Mouse (Mus musculus): ENCODE results near the gene Ntn4.
"Not testable (repeated sequence)": the region's sequence is repeated elsewhere in the genome, so short reads cannot be mapped to it uniquely, and the experiment has no call there.

Gene Ntn4

DNA sequence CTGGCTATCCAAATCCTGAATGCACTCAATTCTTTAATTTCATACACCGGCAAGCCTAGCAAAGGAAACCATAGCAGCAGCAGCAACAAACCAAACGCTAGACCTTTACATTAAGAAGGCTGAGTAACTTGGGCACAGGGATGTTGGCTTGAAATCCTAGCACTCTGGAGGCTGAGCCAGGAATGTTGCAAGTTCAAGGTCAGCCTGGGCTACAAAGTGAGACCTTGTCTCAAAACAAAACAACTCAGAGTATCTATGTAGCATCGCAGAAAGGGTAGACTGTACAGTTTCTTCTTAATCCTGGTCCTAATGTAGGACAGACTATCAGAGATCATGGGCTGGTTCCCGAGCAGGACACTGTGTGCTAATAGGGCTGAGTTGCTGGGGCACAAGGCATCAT is 43.4 kb downstream of the Ntn4 start:
- DNase-seq (ENCODE audit: low spot score): no peak

- DNase-seq (ENCODE audit: low spot score): not testable (repeated sequence)
Observed at GRCm38 (mm10) chr10:93685416-93685815, 44.9 kb downstream of the Ntn4 start.

DNA sequence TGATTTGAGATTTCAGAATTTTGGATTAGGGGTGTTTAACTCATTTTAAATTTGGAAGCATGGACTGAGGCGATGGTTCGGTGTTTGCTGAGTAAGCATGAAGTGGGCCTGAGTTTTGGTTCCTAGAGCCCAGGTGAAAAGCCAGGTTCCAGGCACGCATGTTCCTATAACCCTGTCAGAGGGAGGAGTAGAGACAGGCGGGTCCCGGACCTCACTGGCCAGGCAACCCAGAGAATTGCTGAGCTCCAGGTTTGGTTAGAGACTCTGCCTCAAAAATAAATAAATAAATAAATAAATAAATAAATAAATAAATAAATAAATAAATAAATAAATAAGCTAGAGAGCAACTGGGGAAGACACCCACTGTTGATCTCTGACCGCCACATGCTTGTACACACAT is 46.1 kb downstream of the Ntn4 start:
- no peak for DNase-seq (ENCODE audit: low spot score)

GRCm38 (mm10) chr10:93687781-93688180 is 47.3 kb downstream of the Ntn4 start:
- DNase-seq (ENCODE audit: low spot score): no peak

GRCm38 (mm10) chr10:93688306-93689171 is 48.1 kb downstream of the Ntn4 start:
- no peak for DNase-seq (ENCODE audit: low spot score)

DNA sequence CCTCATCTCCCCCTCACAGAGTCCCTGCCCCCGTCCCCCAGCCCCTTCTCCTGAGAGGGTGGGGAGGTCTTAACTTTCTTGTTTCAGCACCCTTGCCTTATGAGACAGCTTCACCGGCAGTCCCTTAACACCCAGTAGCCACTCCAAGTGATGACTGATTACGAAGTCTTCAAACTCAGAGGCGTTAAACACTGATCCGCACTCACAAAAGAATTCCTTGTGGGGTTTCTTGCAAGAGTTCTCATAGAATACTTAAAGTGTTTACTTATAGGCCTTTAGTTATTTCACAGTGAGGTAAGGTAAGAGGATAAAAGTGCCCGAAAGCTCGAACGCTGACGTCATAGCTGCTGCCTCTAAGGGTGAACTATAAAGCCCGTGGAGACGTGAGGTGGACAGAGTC is 50.9 kb downstream of the Ntn4 start:
- no peak for DNase-seq (ENCODE audit: low spot score)

DNA sequence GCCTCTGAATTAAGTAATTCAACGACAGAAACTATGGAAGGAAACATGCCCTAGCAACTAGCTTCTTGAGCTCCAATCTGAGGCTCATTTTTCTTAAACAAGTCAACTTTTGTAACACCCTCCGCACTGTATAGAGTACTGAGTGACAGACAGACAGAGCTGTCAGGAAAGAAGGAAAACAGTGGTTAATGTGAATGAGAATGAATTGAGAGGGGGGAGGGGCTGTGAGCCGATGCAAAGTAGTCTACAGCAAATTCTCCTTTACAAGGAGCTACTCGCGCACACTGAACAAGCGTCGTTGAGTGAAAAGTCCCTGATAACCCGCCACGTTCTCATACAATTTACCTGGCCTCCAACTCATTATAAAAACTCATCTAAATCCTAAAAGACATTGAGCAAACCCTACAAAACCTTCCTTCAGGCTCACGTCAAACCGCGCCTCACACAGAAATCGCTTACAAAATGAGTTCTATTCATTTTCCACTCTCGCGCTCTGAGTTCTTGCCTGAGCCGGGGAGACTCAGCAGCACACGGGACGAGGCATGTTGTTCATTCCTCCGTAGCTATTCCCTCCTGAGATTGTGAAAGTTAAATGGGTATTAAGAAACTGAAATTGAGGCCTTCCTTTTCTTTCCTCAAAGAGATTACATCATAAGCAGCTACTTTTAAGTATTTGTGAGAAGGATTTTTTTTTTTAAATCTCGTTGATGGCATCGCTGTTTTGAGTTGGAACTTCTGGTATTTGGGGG is 54.7 kb downstream of the Ntn4 start:
- no peak for DNase-seq (ENCODE audit: low spot score)

DNA sequence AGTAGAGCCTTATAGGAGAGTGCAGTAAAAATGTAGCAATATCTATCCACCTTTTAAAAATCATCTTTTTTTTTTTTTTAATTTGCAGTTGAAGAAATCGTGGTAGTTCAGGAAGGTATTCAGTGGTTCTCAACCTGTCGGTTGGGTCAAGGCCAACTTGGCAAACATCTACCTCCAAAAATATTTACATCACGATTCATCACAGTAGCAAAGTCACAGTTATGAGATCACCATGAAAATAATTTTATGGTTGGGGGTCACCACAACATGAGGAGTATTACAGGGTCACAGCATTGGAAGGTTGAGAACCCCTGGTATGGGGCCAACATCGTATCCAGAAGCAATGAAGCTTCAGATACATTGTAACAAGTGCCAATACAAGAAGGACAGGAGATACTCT is 55.5 kb downstream of the Ntn4 start:
- DNase-seq (ENCODE audit: low spot score): no peak

DNA sequence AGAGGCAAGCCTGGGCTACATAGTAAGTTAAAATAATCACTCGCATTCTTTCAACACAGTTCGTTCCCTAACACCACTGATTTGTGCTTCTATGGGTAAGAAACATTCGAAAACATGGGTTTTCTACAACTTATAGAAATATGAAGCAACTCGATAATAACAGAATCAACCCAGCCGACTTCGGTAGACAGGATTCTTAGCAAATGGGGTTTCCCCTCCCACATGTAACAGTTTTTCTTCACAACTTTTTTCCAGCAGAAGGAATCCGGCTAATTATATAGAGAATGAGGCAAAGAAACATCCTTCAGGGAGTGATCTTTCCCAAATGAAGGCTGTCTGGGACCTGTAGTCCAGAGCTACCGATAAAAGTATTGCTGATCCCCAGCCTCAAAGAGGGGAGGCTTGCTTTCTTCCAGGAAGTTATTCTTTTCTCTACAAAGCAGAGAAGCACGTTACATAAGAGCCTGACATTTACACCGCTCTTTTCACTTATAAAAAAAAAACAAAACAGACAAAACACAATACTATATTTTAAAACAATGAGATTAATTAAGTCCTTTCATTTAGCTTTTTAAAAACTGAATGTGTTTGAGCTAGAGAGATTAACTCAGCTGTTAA is 57.5 kb downstream of the Ntn4 start:
- no peak for DNase-seq (ENCODE audit: low spot score)

GRCm38 (mm10) chr10:93699689-93700478 is 59.4 kb downstream of the Ntn4 start:
- DNase-seq (ENCODE audit: low spot score): no peak

GRCm38 (mm10) chr10:93700589-93701363 is 60.3 kb downstream of the Ntn4 start:
- no peak for DNase-seq (ENCODE audit: low spot score)

GRCm38 (mm10) chr10:93703946-93704345 is 63.5 kb downstream of the Ntn4 start:
- DNase-seq (ENCODE audit: low spot score): no peak

GRCm38 (mm10) chr10:93707149-93708075 is 66.9 kb downstream of the Ntn4 start:
- DNase-seq (ENCODE audit: low spot score): no peak

DNA sequence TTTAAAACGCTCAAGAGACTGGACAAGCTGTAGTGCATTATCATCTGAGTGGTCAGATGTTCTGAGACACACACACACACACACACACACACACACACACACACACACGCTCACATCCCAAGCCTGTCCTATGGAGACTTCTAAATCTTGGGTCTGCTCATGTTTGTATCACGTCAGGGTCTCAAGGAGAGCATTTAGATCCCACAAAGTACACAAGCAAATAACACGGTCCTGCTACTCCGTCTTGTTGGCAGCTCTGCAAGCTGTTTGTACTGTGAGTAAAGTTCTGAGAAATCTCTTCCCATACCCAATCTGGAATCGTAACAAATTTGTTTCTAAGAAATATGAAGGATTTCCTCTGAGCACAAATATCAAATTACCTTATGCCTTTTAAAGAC is 67.6 kb downstream of the Ntn4 start:
- DNase-seq (ENCODE audit: low spot score): no peak

DNA sequence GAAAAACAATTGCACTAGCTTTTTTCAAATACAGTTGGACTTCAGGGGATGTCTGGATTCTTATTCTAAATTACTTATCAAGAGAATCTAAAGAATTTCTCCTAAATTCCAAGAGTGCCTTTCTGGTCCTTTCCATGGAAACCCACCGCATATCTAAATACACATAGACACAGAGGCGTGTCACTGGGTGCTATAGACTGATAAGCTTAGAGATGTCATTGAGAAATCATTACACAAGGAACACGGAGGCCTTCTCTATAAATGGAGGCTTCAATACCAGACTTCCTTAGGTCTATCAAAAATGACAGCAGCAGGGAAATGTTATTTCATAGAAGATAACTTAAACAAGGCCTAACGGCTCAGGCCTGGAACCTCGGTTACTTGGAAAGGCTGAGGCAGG is 68.0 kb downstream of the Ntn4 start:
- no peak for DNase-seq (ENCODE audit: low spot score)

DNA sequence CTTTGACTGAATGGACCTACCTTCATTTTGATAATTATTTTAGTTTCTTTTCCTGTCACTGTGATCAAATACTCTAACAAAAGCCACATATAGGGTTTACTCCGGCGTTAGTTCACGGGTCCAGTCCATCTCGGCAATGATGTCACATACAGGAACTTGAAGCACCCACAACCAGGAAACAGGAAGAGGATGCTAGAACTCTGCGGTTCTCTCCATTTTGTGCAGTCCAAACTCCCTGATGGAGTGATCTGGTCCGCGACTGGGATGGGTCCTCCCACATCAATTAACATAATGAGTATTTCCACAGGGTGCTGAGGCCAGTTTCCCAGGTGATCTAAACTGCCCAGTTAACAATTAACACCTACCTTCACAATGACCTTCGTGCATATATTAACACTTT is 69.1 kb downstream of the Ntn4 start:
- DNase-seq (ENCODE audit: low spot score): no peak

DNA sequence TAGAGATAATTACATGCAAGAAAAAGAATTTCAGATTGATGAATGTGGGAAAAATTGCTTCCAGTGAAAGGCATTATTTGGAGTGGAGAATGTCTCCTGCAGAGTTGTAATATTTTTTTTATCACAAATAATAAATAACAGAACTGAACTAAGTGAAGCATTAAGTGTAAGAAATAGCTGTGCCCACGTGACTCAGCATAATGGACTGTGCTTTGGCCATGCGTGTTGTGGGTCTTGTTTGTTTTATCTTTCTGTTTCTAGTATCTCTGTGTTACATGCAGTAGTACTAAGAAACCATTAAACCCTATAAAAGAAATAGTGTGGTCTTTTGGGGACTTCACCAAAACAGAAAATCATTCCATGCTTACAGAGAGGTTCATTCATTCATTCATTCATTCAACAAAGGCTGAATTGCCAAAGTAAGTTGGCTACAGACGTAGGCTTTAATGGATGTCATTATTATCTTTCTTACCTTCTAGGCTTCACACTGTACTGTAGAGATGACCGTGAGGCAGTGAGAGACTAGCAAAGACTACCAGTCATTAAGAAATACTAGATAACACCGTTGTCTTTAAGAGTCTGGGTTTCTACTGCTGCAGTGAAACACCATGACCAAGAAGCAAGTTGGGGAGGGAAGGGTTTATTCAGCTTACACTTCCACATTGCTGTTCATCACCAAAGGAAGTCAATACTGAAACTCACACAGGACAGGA is 81.3 kb downstream of the Ntn4 start:
- DNase-seq (ENCODE audit: low spot score): no peak

GRCm38 (mm10) chr10:93723942-93724542 is 83.6 kb downstream of the Ntn4 start:
- DNase-seq (ENCODE audit: low spot score): no peak

- no peak for DNase-seq (ENCODE audit: low spot score)
Observed at GRCm38 (mm10) chr10:93728131-93728530, 87.7 kb downstream of the Ntn4 start.
